Mouse (Mus musculus): ENCODE results near the gene Myt1l.

GRCm38 (mm10) chr12:29534326-29534725 lies 6.1 kb downstream of the Myt1l start:
- TF ChIP-seq CTCF (IDR thresholded peaks at IDR 0.05; ENCODE audit: insufficient read depth, low read depth, low read length), result no peak
- TF ChIP-seq POLR2A (IDR thresholded peaks at IDR 0.05; ENCODE audit: insufficient read depth, low read depth, low read length), result no peak
